Mouse (Mus musculus): ENCODE data around the gene Nudt14.
A peak's percentile ranks its signal among the peaks of the same experiment; 100 is the strongest.

Gene Nudt14

DNA sequence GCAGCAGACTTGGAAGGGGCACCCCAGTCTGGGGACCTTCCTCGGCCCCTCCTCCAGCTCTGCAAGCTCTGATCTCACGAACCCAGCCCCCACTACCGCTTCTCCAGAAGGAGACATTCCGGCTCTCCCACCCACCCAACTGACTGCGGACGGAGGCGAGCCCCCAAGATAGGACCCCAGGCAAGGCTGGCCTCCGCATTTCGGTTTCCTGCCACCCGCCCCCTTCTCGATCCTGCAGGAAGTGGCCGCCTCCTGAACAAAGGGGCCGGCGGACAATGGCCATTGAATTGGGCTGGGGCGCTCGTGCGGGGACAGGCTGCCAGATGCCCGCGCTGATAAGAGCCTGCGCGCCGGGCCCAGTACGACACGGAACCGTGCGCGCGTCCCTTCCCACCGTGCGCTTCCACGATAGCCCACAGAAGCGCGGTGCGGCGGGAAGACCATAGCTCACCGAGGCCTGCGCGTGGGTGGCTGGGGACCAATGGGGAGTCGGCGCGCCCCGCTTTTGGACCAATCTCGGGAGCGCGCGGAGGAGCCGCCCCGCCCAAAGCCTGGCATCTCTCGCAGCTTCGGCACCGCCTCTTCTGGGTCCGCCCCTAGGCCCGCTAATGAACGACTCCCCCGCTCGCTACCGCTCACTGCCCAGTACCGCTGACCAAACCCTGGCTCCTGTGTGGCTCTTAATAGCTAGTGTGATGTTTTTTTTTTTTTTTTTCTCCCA is 8.3 kb upstream of the Nudt14 start:
- peak; percentile 94 for DNase-seq (ENCODE audit: low spot score)

DNA sequence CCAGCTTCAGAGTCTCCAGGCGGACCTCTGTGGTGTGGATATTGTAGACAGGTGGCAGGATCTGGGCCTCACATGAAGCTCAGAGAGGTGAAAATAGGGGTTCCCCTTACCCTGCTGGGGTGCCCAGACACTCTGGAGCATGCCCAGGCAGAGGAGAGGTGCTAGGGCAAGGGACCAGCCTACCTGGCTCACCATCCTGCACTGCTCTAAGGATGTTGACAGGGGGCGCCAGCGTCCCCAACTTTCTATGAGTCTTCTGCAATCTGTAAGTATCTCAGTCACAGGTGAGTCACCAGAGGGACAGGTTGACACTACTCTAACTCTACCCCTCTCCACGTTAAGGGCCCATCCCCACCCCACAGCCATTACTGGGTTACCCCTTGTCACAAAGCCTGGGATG is 5.4 kb upstream of the Nudt14 start:
- no peak for DNase-seq (ENCODE audit: low spot score)

- no peak for DNase-seq (ENCODE audit: low spot score)
Measured at GRCm38 (mm10) chr12:112943669-112944068, 1.7 kb upstream of the Nudt14 start.

DNA sequence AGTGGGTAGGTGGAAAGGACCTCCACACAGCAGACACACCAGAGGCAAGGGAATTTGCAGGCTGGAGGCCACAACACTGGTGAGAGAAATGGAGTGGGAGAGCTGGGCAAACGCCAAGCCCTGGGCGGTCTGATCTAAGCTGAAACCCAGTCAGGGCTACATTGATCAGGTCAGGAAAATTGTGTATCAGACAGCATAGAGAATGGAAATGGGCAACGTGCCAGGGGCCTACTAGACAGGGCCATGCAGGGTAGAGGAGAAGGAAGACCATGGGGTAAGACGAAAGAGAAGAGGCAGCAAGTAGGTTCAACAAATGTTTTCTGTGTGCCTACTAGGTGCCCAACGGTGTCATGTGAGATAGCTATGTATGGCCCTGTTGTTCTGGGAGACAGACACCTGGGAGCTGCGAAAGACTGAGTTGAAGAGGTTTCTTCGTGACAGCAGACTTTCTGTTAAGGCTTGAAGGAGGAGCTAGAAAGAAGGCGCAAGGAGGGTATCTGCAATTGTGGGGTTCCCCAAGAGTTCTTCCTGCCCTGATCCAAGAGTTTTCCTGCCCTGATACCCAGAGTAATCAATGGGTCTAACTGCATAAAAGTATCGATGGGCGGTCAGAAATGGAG is 658 bp downstream of the Nudt14 start:
- DNase-seq (ENCODE audit: low spot score) = no peak

GRCm38 (mm10) chr12:112940710-112941109 is 1.2 kb downstream of the Nudt14 start:
- DNase-seq (ENCODE audit: low spot score) = no peak

GRCm38 (mm10) chr12:112940238-112940637 is 1.7 kb downstream of the Nudt14 start:
- DNase-seq (ENCODE audit: low spot score) = no peak

- DNase-seq (ENCODE audit: low spot score) = no peak
Measured at GRCm38 (mm10) chr12:112938873-112939565, 2.9 kb downstream of the Nudt14 start.

- DNase-seq (ENCODE audit: low spot score) = no peak
Measured at GRCm38 (mm10) chr12:112938366-112938765, 3.6 kb downstream of the Nudt14 start.

DNA sequence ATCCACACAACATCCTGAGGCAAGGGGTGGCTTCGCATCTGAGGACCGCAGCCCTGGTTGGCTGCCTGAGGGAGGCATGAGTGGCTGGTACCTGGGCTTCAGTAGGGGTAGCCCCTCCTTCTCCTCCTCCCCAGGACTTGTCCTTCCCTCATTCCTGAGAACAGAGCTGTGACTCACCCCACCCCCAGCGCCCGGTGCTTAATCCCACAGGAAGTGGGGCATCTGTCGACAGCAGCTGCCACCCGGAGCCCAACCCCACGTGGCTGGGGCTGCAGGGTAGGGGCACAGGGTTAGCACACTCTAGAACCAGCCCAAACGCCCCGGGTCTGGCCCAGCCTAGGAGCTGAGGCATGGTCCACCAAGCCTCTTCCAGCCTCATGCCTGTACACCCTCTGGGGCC is 4.0 kb downstream of the Nudt14 start:
- no peak for DNase-seq (ENCODE audit: low spot score)

- DNase-seq (ENCODE audit: low spot score) = no peak
Measured at GRCm38 (mm10) chr12:112932647-112933046, 9.3 kb downstream of the Nudt14 start.

DNA sequence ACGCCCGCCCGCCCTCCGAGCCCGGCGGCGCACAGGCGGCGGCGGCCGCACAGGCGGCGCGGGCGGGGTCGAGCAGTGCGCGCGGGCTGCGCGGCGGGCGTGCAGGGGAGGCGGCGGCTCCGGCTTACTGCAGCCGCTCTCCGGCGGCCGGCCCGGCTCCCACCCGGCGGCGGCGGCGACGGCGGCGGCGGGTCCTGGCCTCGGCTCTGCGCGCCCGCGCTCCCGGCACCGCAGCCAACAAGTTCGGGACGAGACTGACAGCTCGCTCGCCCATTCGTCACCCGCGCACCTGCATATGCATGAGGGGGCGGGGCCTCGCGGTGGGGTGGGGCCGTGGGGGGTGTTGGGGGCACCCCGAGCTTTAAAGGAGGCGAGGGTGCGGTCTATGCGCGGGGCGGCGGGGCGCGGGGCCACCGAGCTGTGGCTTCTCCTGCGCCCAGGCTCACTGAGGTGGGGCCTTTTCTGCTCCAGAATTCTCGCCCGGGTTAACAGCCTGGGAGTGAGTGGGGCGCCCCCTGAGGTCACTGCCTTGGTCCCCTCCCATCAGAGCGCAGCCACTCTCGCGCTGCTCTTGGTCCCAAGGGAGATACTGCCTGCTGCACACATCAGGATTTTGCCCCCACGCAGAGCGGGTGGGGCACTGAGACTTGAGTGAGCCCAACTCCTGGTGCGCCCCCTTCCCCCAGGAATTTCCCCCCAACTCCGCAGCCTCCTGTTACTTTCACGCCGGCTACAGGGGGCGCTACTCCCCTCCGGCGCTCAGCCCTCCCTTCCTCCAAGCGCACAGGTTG is 12.2 kb downstream of the Nudt14 start, which contains the start of gene Jag2:
TSS of gene Jag2 (minus strand) at position 215 of the 791 bp plus-strand sequence.
- DNase-seq (ENCODE audit: low spot score) = peak; percentile 78

GRCm38 (mm10) chr12:112928401-112929241 is 13.3 kb downstream of the Nudt14 start:
- DNase-seq (ENCODE audit: low spot score) = peak; percentile 68

GRCm38 (mm10) chr12:112927265-112927664 is 14.7 kb downstream of the Nudt14 start:
- no peak for DNase-seq (ENCODE audit: low spot score)

- no peak for DNase-seq (ENCODE audit: low spot score)
Measured at GRCm38 (mm10) chr12:112925950-112926349, 16.0 kb downstream of the Nudt14 start.

- no peak for DNase-seq (ENCODE audit: low spot score)
Measured at GRCm38 (mm10) chr12:112922541-112922940, 19.4 kb downstream of the Nudt14 start.

- no peak for DNase-seq (ENCODE audit: low spot score)
Measured at GRCm38 (mm10) chr12:112921518-112921917, 20.4 kb downstream of the Nudt14 start.

DNA sequence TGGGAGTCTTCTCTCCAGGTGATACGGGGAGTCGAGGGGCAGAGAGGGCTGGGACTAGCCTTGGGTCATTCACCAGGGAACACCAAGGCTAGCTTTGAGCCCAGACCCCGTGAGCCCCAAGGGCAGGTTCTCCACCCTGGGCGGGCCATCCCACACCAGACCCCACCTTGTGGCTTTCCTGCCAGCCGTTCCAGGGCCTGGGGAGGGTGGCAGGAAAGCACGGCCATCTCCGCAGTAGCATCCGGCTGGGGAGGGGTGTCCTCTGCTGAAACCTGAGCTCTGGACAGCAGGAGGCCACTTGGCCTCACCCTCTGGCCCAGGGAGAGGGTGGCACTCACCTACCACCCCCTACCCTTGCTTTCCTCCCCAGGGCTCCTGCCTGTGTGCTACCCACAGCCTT is 24.0 kb downstream of the Nudt14 start:
- DNase-seq (ENCODE audit: low spot score) = no peak

DNA sequence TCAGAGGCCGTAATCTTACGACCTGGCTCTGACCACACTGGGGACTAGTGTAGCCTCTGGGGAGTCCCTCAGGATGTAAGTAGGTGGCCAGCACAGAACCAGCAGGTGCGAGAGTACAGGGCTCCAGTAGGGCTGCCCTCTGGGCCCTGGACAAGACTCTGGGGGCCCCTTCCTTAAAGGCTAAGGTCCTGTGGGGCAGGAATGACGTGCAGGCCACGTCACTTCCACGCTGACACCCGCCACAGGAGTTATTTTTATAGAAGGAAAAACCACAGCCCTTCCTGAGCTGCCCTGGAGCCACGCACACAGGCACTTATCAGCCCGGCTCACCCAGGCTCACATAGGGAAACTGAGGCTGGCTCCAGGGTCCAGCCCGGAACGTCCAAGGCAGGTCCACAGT is 24.4 kb downstream of the Nudt14 start:
- DNase-seq (ENCODE audit: low spot score) = no peak

GRCm38 (mm10) chr12:112916698-112917400 is 25.1 kb downstream of the Nudt14 start:
- no peak for DNase-seq (ENCODE audit: low spot score)

GRCm38 (mm10) chr12:112915587-112915986 is 26.3 kb downstream of the Nudt14 start:
- no peak for DNase-seq (ENCODE audit: low spot score)

DNA sequence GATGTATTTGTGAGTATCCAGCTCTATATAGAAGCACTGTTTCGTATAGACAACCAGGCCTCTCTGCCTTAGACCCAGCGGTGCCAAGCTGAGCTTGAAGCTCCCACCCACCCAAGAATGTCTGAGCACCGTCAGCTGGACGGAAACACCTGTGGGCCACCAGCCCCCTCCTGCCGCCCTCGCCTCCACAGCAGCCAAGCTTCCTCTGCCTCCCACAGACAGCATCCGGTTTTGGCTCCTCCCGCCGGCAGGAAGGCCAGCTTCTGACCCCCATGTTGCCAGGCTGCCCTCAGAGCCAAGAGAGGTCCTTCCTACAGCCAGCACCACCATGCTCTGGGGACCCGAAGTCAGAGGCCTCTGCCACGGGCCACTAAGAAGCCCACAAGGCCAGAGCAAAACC is 27.4 kb downstream of the Nudt14 start:
- DNase-seq (ENCODE audit: low spot score) = no peak
